Mouse (Mus musculus) small intestine, adult 2 months (tissue): ENCODE data around the gene Ihh.

Experiments used
- CTCF ChIP-seq: fragments of 200-500 bp; IDR thresholded peaks from 2 replicates; pipeline ENCODE4 v1.5.1; 2012; ENCODE audit warnings: low read depth, mild to moderate bottlenecking, control low read depth, inconsistent platforms, low read length, moderate library complexity, mixed read lengths; ENCODE audit not compliant: insufficient replicate concordance, insufficient read length; ENCODE audit errors: extremely low read depth
- POLR2A ChIP-seq: fragments of 200-500 bp; IDR thresholded peaks from 2 replicates; pipeline ENCODE4 v1.6.1; 2012; ENCODE audit warnings: low read depth, mild to moderate bottlenecking, control low read depth, inconsistent platforms, low read length, moderate library complexity

DNA sequence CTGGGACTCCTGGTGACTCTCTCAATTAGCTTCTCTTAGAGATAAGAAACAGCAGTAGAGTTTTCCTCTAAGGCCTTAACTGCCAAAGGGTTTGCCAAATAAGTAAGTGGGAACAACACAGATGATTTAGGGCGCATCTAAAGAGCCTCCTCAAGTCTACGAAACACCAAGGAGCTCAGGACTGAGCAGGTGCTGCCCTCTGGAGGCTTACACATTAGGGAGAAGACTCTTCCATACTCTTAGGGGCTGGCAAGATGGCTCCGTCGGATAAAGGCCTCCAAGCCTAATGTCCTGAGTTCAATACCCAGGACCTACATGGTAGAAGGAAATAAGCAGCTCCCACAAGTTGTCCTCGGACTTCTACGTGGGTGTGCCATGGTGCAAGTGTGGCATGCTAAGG is 22.1 kb upstream of the Ihh start:
- TF ChIP-seq CTCF (peak; percentile 58; the same call in 1 of the 2 replicates), POLR2A (no peak)
